Mouse (Mus musculus) erythroblast, embryonic 14.5 days (primary cell): ENCODE data around the gene Mrvi1. TPM values are rescaled to one million over a fixed set of nuclear protein-coding genes. Genes with fewer than 3 reads are reported as not detected.

Source experiments
- H3K27me3 ChIP-seq: 2 replicates; pipeline ENCODE4 v1.6.1; 2012; ENCODE audit warnings: inconsistent platforms; ENCODE audit not compliant: control insufficient read depth
- H3K36me3 ChIP-seq: 2 replicates; pipeline ENCODE4 v1.6.1; 2012; ENCODE audit warnings: mild to moderate bottlenecking, inconsistent platforms; ENCODE audit not compliant: control insufficient read depth
- H3K4me1 ChIP-seq: 2 replicates; pipeline ENCODE4 v1.6.1; 2012; ENCODE audit warnings: inconsistent platforms; ENCODE audit not compliant: control insufficient read depth
- H3K4me3 ChIP-seq: replicated peaks from 2 replicates; pipeline ENCODE3; 2012; ENCODE audit warnings: moderate library complexity, mild to moderate bottlenecking, inconsistent platforms
- H3K9me3 ChIP-seq: 2 replicates; pipeline ENCODE4 v1.6.1; 2012; ENCODE audit warnings: low read length, inconsistent platforms, mixed read lengths; ENCODE audit not compliant: control insufficient read depth
- GATA1 ChIP-seq: IDR thresholded peaks from 2 replicates; pipeline ENCODE4 v1.6.1; 2012; ENCODE audit warnings: low read length, inconsistent platforms, mixed read lengths
- TAL1 ChIP-seq: IDR thresholded peaks from 3 replicates; pipeline ENCODE4 v1.6.1; 2012; ENCODE audit warnings: low read length, inconsistent platforms, mixed read lengths
- polyA plus RNA-seq: library from polyadenylated mRNA; stranded (reverse); fragments of >175 nt; gene quantifications from 2 replicates; pipeline ENCODE4 v1.2.3, GENCODE M21; 2012

The Mrvi1 gene
- polyA plus RNA-seq, 1 experiment, result 0.12 TPM

GRCm38 (mm10) chr7:110962943-110963654 lies 19.2 kb downstream of the Mrvi1 start:
- H3K4me1 ChIP-seq, result peaks cover 48% of the 10 kb centered on the region
- no peak overlapping the region for H3K4me3 ChIP-seq
- H3K9me3 ChIP-seq, result peaks cover 3% of the 10 kb centered on the region
- no peaks in the 10 kb centered on the region for H3K36me3 ChIP-seq
- TF ChIP-seq GATA1 (no peak), TAL1 (no peak)
- peaks cover under 1% of the 10 kb centered on the region; the same call in 1 of the 2 replicates for H3K27me3 ChIP-seq

GRCm38 (mm10) chr7:110962497-110962896 lies 19.8 kb downstream of the Mrvi1 start:
- TF ChIP-seq TAL1, result no peak
- no peak for TF ChIP-seq GATA1
- Histone ChIP-seq H3K9me3 (peaks cover 3% of the 10 kb centered on the region), H3K4me1 (peaks cover 44% of the 10 kb centered on the region), H3K4me3 (no peak overlapping the region), H3K27me3 (peaks cover 3% of the 10 kb centered on the region; the same call in 1 of the 2 replicates), H3K36me3 (no peaks in the 10 kb centered on the region)

GRCm38 (mm10) chr7:110956422-110957170 lies 25.7 kb downstream of the Mrvi1 start:
- no peak for TF ChIP-seq GATA1
- no peak for TF ChIP-seq TAL1
- Histone ChIP-seq H3K9me3 (no peaks in the 10 kb centered on the region), H3K27me3 (peaks cover 3% of the 10 kb centered on the region; the same call in 1 of the 2 replicates), H3K4me1 (peaks cover 21% of the 10 kb centered on the region), H3K4me3 (no peak overlapping the region), H3K36me3 (no peaks in the 10 kb centered on the region)

GRCm38 (mm10) chr7:110955576-110955975 lies 26.7 kb downstream of the Mrvi1 start:
- Histone ChIP-seq H3K9me3 (no peaks in the 10 kb centered on the region), H3K4me1 (peaks cover 16% of the 10 kb centered on the region), H3K4me3 (no peak overlapping the region), H3K27me3 (peaks cover 3% of the 10 kb centered on the region; the same call in 1 of the 2 replicates), H3K36me3 (no peaks in the 10 kb centered on the region)
- TF ChIP-seq GATA1 (no peak), TAL1 (no peak)

- Histone ChIP-seq H3K27me3 (peaks cover 3% of the 10 kb centered on the region; the same call in 1 of the 2 replicates), H3K9me3 (no peaks in the 10 kb centered on the region), H3K4me1 (peaks cover 7% of the 10 kb centered on the region), H3K4me3 (no peak overlapping the region), H3K36me3 (no peaks in the 10 kb centered on the region)
- no peak for TF ChIP-seq TAL1
- TF ChIP-seq GATA1, result no peak
These were observed 28.0 kb downstream of the Mrvi1 start for GRCm38 (mm10) chr7:110954072-110954858.

- peaks cover 3% of the 10 kb centered on the region; the same call in 1 of the 2 replicates for H3K27me3 ChIP-seq
- H3K36me3 ChIP-seq, result no peaks in the 10 kb centered on the region
- no peaks in the 10 kb centered on the region for H3K9me3 ChIP-seq
- TF ChIP-seq TAL1 (no peak), GATA1 (no peak)
- peaks cover 7% of the 10 kb centered on the region for H3K4me1 ChIP-seq
- no peak overlapping the region for H3K4me3 ChIP-seq
These were observed 29.1 kb downstream of the Mrvi1 start for GRCm38 (mm10) chr7:110953210-110953609.

GRCm38 (mm10) chr7:110950621-110950925 lies 31.7 kb downstream of the Mrvi1 start:
- H3K4me1 ChIP-seq, result peaks cover 3% of the 10 kb centered on the region
- H3K4me3 ChIP-seq, result no peak overlapping the region
- no peaks in the 10 kb centered on the region; the same call in 1 of the 2 replicates for H3K27me3 ChIP-seq
- TF ChIP-seq GATA1 (no peak), TAL1 (no peak)
- no peaks in the 10 kb centered on the region for H3K36me3 ChIP-seq
- H3K9me3 ChIP-seq, result no peaks in the 10 kb centered on the region

- Histone ChIP-seq H3K36me3 (no peaks in the 10 kb centered on the region), H3K4me1 (peaks cover 3% of the 10 kb centered on the region), H3K4me3 (no peak overlapping the region), H3K9me3 (no peaks in the 10 kb centered on the region), H3K27me3 (no peaks in the 10 kb centered on the region; the same call in 1 of the 2 replicates)
- no peak for TF ChIP-seq TAL1
- TF ChIP-seq GATA1, result no peak
These were observed 32.3 kb downstream of the Mrvi1 start for GRCm38 (mm10) chr7:110949785-110950620.
